Mouse (Mus musculus): ENCODE results near the gene Iqca.
A peak's percentile ranks its signal among the peaks of the same experiment; 100 is the strongest.

The Iqca gene

GRCm38 (mm10) chr1:90139729-90140128 is 13.5 kb downstream of the Iqca start:
- DNase-seq (ENCODE audit: extremely low spot score, low spot score) = no peak

- DNase-seq (ENCODE audit: extremely low spot score, low spot score) = no peak
These were observed 20.8 kb downstream of the Iqca start for GRCm38 (mm10) chr1:90132402-90132801.

GRCm38 (mm10) chr1:90131982-90132381 is 21.2 kb downstream of the Iqca start:
- DNase-seq (ENCODE audit: extremely low spot score, low spot score) = no peak

- DNase-seq (ENCODE audit: extremely low spot score, low spot score) = no peak
These were observed 28.6 kb downstream of the Iqca start for GRCm38 (mm10) chr1:90124561-90124960.

GRCm38 (mm10) chr1:90120706-90121105 is 32.5 kb downstream of the Iqca start:
- DNase-seq (ENCODE audit: extremely low spot score, low spot score) = no peak

GRCm38 (mm10) chr1:90119214-90119613 is 34.0 kb downstream of the Iqca start:
- DNase-seq (ENCODE audit: extremely low spot score, low spot score) = peak; percentile 42

- no peak for DNase-seq (ENCODE audit: extremely low spot score, low spot score)
These were observed 36.0 kb downstream of the Iqca start for GRCm38 (mm10) chr1:90117207-90117606.

- DNase-seq (ENCODE audit: extremely low spot score, low spot score) = no peak
These were observed 38.6 kb downstream of the Iqca start for GRCm38 (mm10) chr1:90114586-90114985.

- no peak for DNase-seq (ENCODE audit: extremely low spot score, low spot score)
These were observed 39.5 kb downstream of the Iqca start for GRCm38 (mm10) chr1:90113655-90114244.

GRCm38 (mm10) chr1:90112669-90113068 is 40.5 kb downstream of the Iqca start:
- no peak for DNase-seq (ENCODE audit: extremely low spot score, low spot score)

GRCm38 (mm10) chr1:90111198-90111839 is 41.9 kb downstream of the Iqca start:
- no peak for DNase-seq (ENCODE audit: extremely low spot score, low spot score)

GRCm38 (mm10) chr1:90103896-90104487 is 49.2 kb downstream of the Iqca start:
- no peak for DNase-seq (ENCODE audit: extremely low spot score, low spot score)

- DNase-seq (ENCODE audit: extremely low spot score, low spot score) = no peak
These were observed 52.6 kb downstream of the Iqca start for GRCm38 (mm10) chr1:90100360-90101232.

- no peak for DNase-seq (ENCODE audit: extremely low spot score, low spot score)
These were observed 60.2 kb downstream of the Iqca start for GRCm38 (mm10) chr1:90092816-90093493.

GRCm38 (mm10) chr1:90088192-90088990 is 64.8 kb downstream of the Iqca start:
- DNase-seq (ENCODE audit: extremely low spot score, low spot score) = no peak

- DNase-seq (ENCODE audit: extremely low spot score, low spot score) = no peak
These were observed 66.7 kb downstream of the Iqca start for GRCm38 (mm10) chr1:90086461-90086860.

GRCm38 (mm10) chr1:90085526-90086157 is 67.6 kb downstream of the Iqca start:
- DNase-seq (ENCODE audit: extremely low spot score, low spot score) = no peak

- DNase-seq (ENCODE audit: extremely low spot score, low spot score) = no peak
These were observed 76.9 kb downstream of the Iqca start for GRCm38 (mm10) chr1:90076291-90076690.

- DNase-seq (ENCODE audit: extremely low spot score, low spot score) = no peak
These were observed 78.4 kb downstream of the Iqca start for GRCm38 (mm10) chr1:90074779-90075178.
